Mouse (Mus musculus): ENCODE results near the gene Hmgb2. TPM values are rescaled to one million over a fixed set of nuclear protein-coding genes. Genes with fewer than 3 reads are reported as not detected.

Gene Hmgb2
- total and polyA plus RNA-seq, 3 experiments, result 144 to 241 (median 165) TPM

GRCm38 (mm10) chr8:57508657-57509056, 3.0 kb upstream of the Hmgb2 start:
- Histone ChIP-seq H3K9me3 (replicated peaks; ENCODE audit: low read length) (no peaks in the 10 kb centered on the region), H3K27ac (ENCODE audit: insufficient read depth, low read depth) (no peak overlapping the region), H3K4me3 (replicated peaks in 1 of 3; ENCODE audit: low read depth in 2 of 3, low read length in 2 of 3, poor library complexity in 1 of 3) (no peak overlapping the region), H3K27me3 (replicated peaks) (no peaks in the 10 kb centered on the region), H3K9ac (ENCODE audit: insufficient read depth, low read depth) (no peak overlapping the region), H3K4me1 (ENCODE audit: control insufficient read depth in 1 of 2, insufficient read depth in 2 of 2) (peaks cover 0 to 8% of the 10 kb centered on the region in 2 experiments; a peak in 2 of 4 replicates), H3K4me2 (ENCODE audit: insufficient read depth, low read depth, poor library complexity, severe bottlenecking) (no peak overlapping the region), H3K36me3 (replicated peaks in 1 of 2; ENCODE audit: control insufficient read depth in 1 of 2, insufficient read depth in 1 of 2, low read length in 1 of 2) (peaks cover 8 to 12% of the 10 kb centered on the region in 2 experiments), H3K79me2 (replicated peaks; ENCODE audit: control insufficient read depth, extremely low read depth, insufficient read depth, poor library complexity, severe bottlenecking) (peaks cover 18% of the 10 kb centered on the region)
- TF ChIP-seq RAD21 (IDR thresholded peaks at IDR 0.05; ENCODE audit: low read depth, low read length) (no peak), TCF12 (IDR thresholded peaks at IDR 0.05; ENCODE audit: low read depth, low read length) (no peak), RCOR1 (conservative IDR thresholded peaks at IDR 0.05; ENCODE audit: low read depth, low read length) (no peak), UBTF (IDR thresholded peaks at IDR 0.05; ENCODE audit: low read depth, low read length) (no peak), USF1 (IDR thresholded peaks at IDR 0.05; ENCODE audit: low read depth, low read length) (no peak), EP300 (IDR thresholded peaks at IDR 0.05; ENCODE audit: low read length) (no peak), MAZ (IDR thresholded peaks at IDR 0.05; ENCODE audit: low read depth, low read length) (no peak), MAX (IDR thresholded peaks at IDR 0.05; ENCODE audit: low read length) (no peak), GABPA (IDR thresholded peaks at IDR 0.05; ENCODE audit: insufficient replicate concordance, low read depth, low read length) (no peak), MXI1 (IDR thresholded peaks at IDR 0.05; ENCODE audit: low read depth, low read length) (no peak), ELF1 (IDR thresholded peaks at IDR 0.05; ENCODE audit: low read depth, low read length) (no peak)
- no peak for DNase-seq (ENCODE audit: extremely low read depth)
- in situ Hi-C loops (cut with MboI; ENCODE audit: low pct_ligation_motif_present, low pct_unique_long_range_greater_than_20kb, low sequenced_read_pairs) (no loop called here), dilution Hi-C loops (cut with MboI; ENCODE audit: extremely low pct_ligation_motif_present, extremely low pct_unique_long_range_greater_than_20kb, low sequenced_read_pairs) (no loop called here)

- dilution Hi-C loops (cut with MboI; ENCODE audit: extremely low pct_ligation_motif_present, extremely low pct_unique_long_range_greater_than_20kb, low sequenced_read_pairs), result no loop called here
Measured at GRCm38 (mm10) chr8:57510791-57511315, 854 bp upstream of the Hmgb2 start.

More at GRCm38 (mm10) chr8:57510791-57511315, 854 bp upstream of the Hmgb2 start:
- Histone ChIP-seq H3K36me3 (replicated peaks in 1 of 2; ENCODE audit: control insufficient read depth in 1 of 2, insufficient read depth in 1 of 2, low read length in 1 of 2) (peaks cover 16 to 25% of the 10 kb centered on the region in 2 experiments), H3K79me2 (replicated peaks; ENCODE audit: control insufficient read depth, extremely low read depth, insufficient read depth, poor library complexity, severe bottlenecking) (peaks cover 23% of the 10 kb centered on the region), H3K4me3 (replicated peaks in 1 of 3; ENCODE audit: low read depth in 2 of 3, low read length in 2 of 3, poor library complexity in 1 of 3) (peak overlapping the region; percentile 58 to 90 (median 76)), H3K27me3 (replicated peaks) (no peaks in the 10 kb centered on the region), H3K9me3 (replicated peaks; ENCODE audit: low read length) (no peaks in the 10 kb centered on the region), H3K4me2 (ENCODE audit: insufficient read depth, low read depth, poor library complexity, severe bottlenecking) (peak overlapping the region; percentile 91), H3K9ac (ENCODE audit: insufficient read depth, low read depth) (peak overlapping the region; percentile 93), H3K27ac (ENCODE audit: insufficient read depth, low read depth) (peak overlapping the region; percentile 68), H3K4me1 (ENCODE audit: control insufficient read depth in 1 of 2, insufficient read depth in 2 of 2) (peaks cover 2 to 16% of the 10 kb centered on the region in 2 experiments; a peak in 2 of 4 replicates)
- no peak for DNase-seq (ENCODE audit: extremely low read depth)
- no peak for TF ChIP-seq ZNF384 (IDR thresholded peaks at IDR 0.05; ENCODE audit: low read depth, low read length)
- no peak for TF ChIP-seq TCF12 (IDR thresholded peaks at IDR 0.05; ENCODE audit: low read depth, low read length)
- TF ChIP-seq ELF1 (IDR thresholded peaks at IDR 0.05; ENCODE audit: low read depth, low read length), result no peak
- TF ChIP-seq RAD21 (IDR thresholded peaks at IDR 0.05; ENCODE audit: low read depth, low read length), result no peak
- no peak for TF ChIP-seq USF2 (conservative IDR thresholded peaks at IDR 0.05; ENCODE audit: low read depth, low read length)
- TF ChIP-seq CTCF (conservative IDR thresholded peaks at IDR 0.05 in 1 of 2, IDR thresholded peaks at IDR 0.05 in 1 of 2; ENCODE audit: low read depth in 2 of 2, low read length in 2 of 2), result no peak
- in situ Hi-C loops (cut with MboI; ENCODE audit: low pct_ligation_motif_present, low pct_unique_long_range_greater_than_20kb, low sequenced_read_pairs), result no loop called here
